Mouse (Mus musculus) gastrocnemius, postnatal 10 days (tissue): ENCODE data around the gene Ascc2. TPM values are rescaled to one million over a fixed set of nuclear protein-coding genes. Genes with fewer than 3 reads are reported as not detected.
A peak's percentile ranks its signal among the peaks of the same experiment; 100 is the strongest.

Experiments used
- DNase-seq: peaks from one replicate; pipeline ENCODE4 v3.0.0; 2021; ENCODE audit warnings: mixed read lengths
- total RNA-seq, 2 experiments: library from RNA; stranded (reverse); gene quantifications; 2 replicates each; pipeline ENCODE4 v1.2.3; 2021

The Ascc2 gene
- total RNA-seq, 2 experiments from 2014 or later: 13.7 to 16.5 TPM

GRCm38 (mm10) chr11:4720393-4720792 lies 82.8 kb downstream of the Ascc2 start:
- DNase-seq: no peak

- no peak for DNase-seq
Measured at GRCm38 (mm10) chr11:4720900-4721580, 83.5 kb downstream of the Ascc2 start.

- no peak for DNase-seq
Measured at GRCm38 (mm10) chr11:4721728-4722127, 84.2 kb downstream of the Ascc2 start.

- DNase-seq: peak; percentile 32
Measured at GRCm38 (mm10) chr11:4729603-4730002, 92.1 kb downstream of the Ascc2 start.

GRCm38 (mm10) chr11:4730096-4730495 lies 92.5 kb downstream of the Ascc2 start:
- DNase-seq: no peak

- no peak for DNase-seq
Measured at GRCm38 (mm10) chr11:4730913-4731312, 93.4 kb downstream of the Ascc2 start.

GRCm38 (mm10) chr11:4731781-4732180 lies 94.2 kb downstream of the Ascc2 start:
- no peak for DNase-seq

GRCm38 (mm10) chr11:4734179-4734578 lies 96.6 kb downstream of the Ascc2 start:
- DNase-seq: no peak

Other genes with a start within 250 kb of the Ascc2 start
- under 1 TPM in 1 of 2 experiments, not detected in 1; 0.12 TPM for gene Hormad2, start 196.6 kb upstream of the Ascc2 start, total RNA-seq
- 10 to 100 TPM; 45.6 to 50.1 TPM for gene Mtmr3, start 42.9 kb upstream of the Ascc2 start, total RNA-seq
- gene Gm11032, start 17.7 kb upstream of the Ascc2 start, total RNA-seq: not detected
- 100 to 1,000 TPM; 749 to 932 TPM for gene Uqcr10, start 66.6 kb downstream of the Ascc2 start, total RNA-seq
- gene Zmat5, start 66.9 kb downstream of the Ascc2 start, total RNA-seq: 10 to 100 TPM; 16.0 to 16.3 TPM
- 1 to 10 TPM in 1 of 2 experiments, under 1 TPM in 1; 0.56 to 1.1 TPM for gene Cabp7, start 109.0 kb downstream of the Ascc2 start, total RNA-seq
- 10 to 100 TPM; 46.2 TPM for gene Nf2, start 211.8 kb downstream of the Ascc2 start, total RNA-seq
- 1 to 10 TPM; 1.7 to 2.7 TPM for gene Nipsnap1, start 236.2 kb downstream of the Ascc2 start, total RNA-seq